Mouse (Mus musculus) erythroblast, embryonic 14.5 days (primary cell): ENCODE data around the gene Rpl21.

ENCODE experiments used
- GATA1 ChIP-seq: IDR thresholded peaks from 2 replicates; pipeline ENCODE4 v1.6.1; 2012; ENCODE audit warnings: low read length, inconsistent platforms, mixed read lengths
- TAL1 ChIP-seq: IDR thresholded peaks from 3 replicates; pipeline ENCODE4 v1.6.1; 2012; ENCODE audit warnings: low read length, inconsistent platforms, mixed read lengths

- no peak for TF ChIP-seq GATA1
- no peak for TF ChIP-seq TAL1
Measured at GRCm38 (mm10) chr5:146783300-146783699, 49.4 kb upstream of the Rpl21 start.
